Mouse (Mus musculus) ovary, postnatal 10 days (tissue): ENCODE measurements around the gene Tusc2.
"Not testable (repeated sequence)": the region's sequence is repeated elsewhere in the genome, so short reads cannot be mapped to it uniquely, and the experiment has no call there.

Experiments used
- DNase-seq: peaks from one replicate; pipeline ENCODE4 v3.0.0; 2022; ENCODE audit warnings: low spot score

Gene Tusc2

GRCm38 (mm10) chr9:107568331-107569261, 5.5 kb downstream of the Tusc2 start:
- DNase-seq = peak; percentile 73

- no peak for DNase-seq
Measured at GRCm38 (mm10) chr9:107569270-107569669, 6.2 kb downstream of the Tusc2 start.

- no peak for DNase-seq
Measured at GRCm38 (mm10) chr9:107570016-107570415, 7.0 kb downstream of the Tusc2 start.

GRCm38 (mm10) chr9:107570845-107571244, 7.8 kb downstream of the Tusc2 start:
- no peak for DNase-seq

- DNase-seq = no peak
Measured at GRCm38 (mm10) chr9:107571534-107572326, 8.7 kb downstream of the Tusc2 start.

- no peak for DNase-seq
Measured at GRCm38 (mm10) chr9:107572327-107572662, 9.2 kb downstream of the Tusc2 start.

GRCm38 (mm10) chr9:107573774-107574173, 10.7 kb downstream of the Tusc2 start:
- not testable (repeated sequence) for DNase-seq

- DNase-seq = no peak
Measured at GRCm38 (mm10) chr9:107575579-107576356, 12.7 kb downstream of the Tusc2 start.

- no peak for DNase-seq
Measured at GRCm38 (mm10) chr9:107576357-107577107, 13.5 kb downstream of the Tusc2 start, which contains the start of gene Hyal1. Gene Hyal1 (plus strand): TSS chr9:107576927.

GRCm38 (mm10) chr9:107577871-107578270, 14.8 kb downstream of the Tusc2 start:
- DNase-seq = no peak

GRCm38 (mm10) chr9:107578587-107578986, 15.5 kb downstream of the Tusc2 start, which contains the start of gene Naa80:
Gene Naa80 (plus strand): TSS chr9:107578887.
- no peak for DNase-seq

GRCm38 (mm10) chr9:107579023-107579900, 16.2 kb downstream of the Tusc2 start:
- DNase-seq = no peak

GRCm38 (mm10) chr9:107580501-107581317, 17.7 kb downstream of the Tusc2 start, which contains the start of gene Hyal3:
Gene Hyal3 (plus strand): TSS chr9:107580818.
- DNase-seq = peak; percentile 67

- no peak for DNase-seq
Measured at GRCm38 (mm10) chr9:107581584-107581983, 18.5 kb downstream of the Tusc2 start.

- DNase-seq = no peak
Measured at GRCm38 (mm10) chr9:107582509-107583062, 19.5 kb downstream of the Tusc2 start.

- DNase-seq = no peak
Measured at GRCm38 (mm10) chr9:107583174-107583573, 20.1 kb downstream of the Tusc2 start.

- no peak for DNase-seq
Measured at GRCm38 (mm10) chr9:107586504-107586903, 23.4 kb downstream of the Tusc2 start.

GRCm38 (mm10) chr9:107586974-107587832, 24.1 kb downstream of the Tusc2 start, which contains the start of gene Ifrd2:
Gene Ifrd2 (plus strand): TSS chr9:107587642.
- peak; percentile 74 for DNase-seq
